Mouse (Mus musculus) neural tube, embryonic 13.5 days (tissue): ENCODE measurements around the gene Wfdc11. TPM values are rescaled to one million over a fixed set of nuclear protein-coding genes. Genes with fewer than 3 reads are reported as not detected.
A peak's percentile ranks its signal among the peaks of the same experiment; 100 is the strongest.

Experiments used
- ATAC-seq: fragments of 200-750 bp; cut with Nextera tagmentation; 2 replicates; pipeline ENCODE4 v1.8.0; 2017; ENCODE audit warnings: low read depth, mild to moderate bottlenecking, moderate TSS enrichment, moderate library complexity
- H3K27ac ChIP-seq: fragments of 300-500 bp; sonication (generic); replicated peaks from 2 replicates; pipeline ENCODE4 v1.5.1; 2015; ENCODE audit warnings: moderate library complexity, mild to moderate bottlenecking, inconsistent platforms
- H3K27me3 ChIP-seq: fragments of 300-500 bp; sonication (generic); 2 replicates; pipeline ENCODE4 v1.6.1; 2015; ENCODE audit warnings: mild to moderate bottlenecking, inconsistent platforms
- H3K36me3 ChIP-seq: fragments of 300-500 bp; sonication (generic); 2 replicates; pipeline ENCODE4 v1.6.1; 2015; ENCODE audit warnings: mild to moderate bottlenecking, inconsistent platforms
- H3K4me1 ChIP-seq: fragments of 300-500 bp; sonication (generic); replicated peaks from 2 replicates; pipeline ENCODE4 v1.6.1; 2015; ENCODE audit warnings: inconsistent platforms
- H3K4me2 ChIP-seq: fragments of 300-500 bp; sonication (generic); 2 replicates; pipeline ENCODE4 v1.6.1; 2015; ENCODE audit warnings: inconsistent platforms, mild to moderate bottlenecking, moderate library complexity
- H3K4me3 ChIP-seq: fragments of 300-500 bp; sonication (generic); 2 replicates; pipeline ENCODE4 v1.5.1; 2015; ENCODE audit warnings: mild to moderate bottlenecking, inconsistent platforms
- H3K9ac ChIP-seq: fragments of 300-500 bp; sonication (generic); 2 replicates; pipeline ENCODE4 v1.6.1; 2015; ENCODE audit warnings: moderate library complexity, mild to moderate bottlenecking, inconsistent platforms
- H3K9me3 ChIP-seq: fragments of 300-500 bp; sonication (generic); 2 replicates; pipeline ENCODE4 v1.6.1; 2016; ENCODE audit warnings: inconsistent platforms
- WGBS: fragments of 180-500 bp; shearing (Covaris S2); methylation state at CpG from one replicate; pipeline ENCODE4 v1.1.7; 2015; 5-methylcytosine and 5-hydroxymethylcytosine counted together
- polyA plus RNA-seq: library from polyadenylated mRNA; unstranded; fragments of >200 nt; fragmentation: Nextera tagmentation; extraction: Ambion mirVana; gene quantifications from 2 replicates; pipeline ENCODE4 v1.2.1, GENCODE M21; 2015

Wfdc11 gene
- polyA plus RNA-seq, 1 experiment from 2014 or later = not detected

DNA sequence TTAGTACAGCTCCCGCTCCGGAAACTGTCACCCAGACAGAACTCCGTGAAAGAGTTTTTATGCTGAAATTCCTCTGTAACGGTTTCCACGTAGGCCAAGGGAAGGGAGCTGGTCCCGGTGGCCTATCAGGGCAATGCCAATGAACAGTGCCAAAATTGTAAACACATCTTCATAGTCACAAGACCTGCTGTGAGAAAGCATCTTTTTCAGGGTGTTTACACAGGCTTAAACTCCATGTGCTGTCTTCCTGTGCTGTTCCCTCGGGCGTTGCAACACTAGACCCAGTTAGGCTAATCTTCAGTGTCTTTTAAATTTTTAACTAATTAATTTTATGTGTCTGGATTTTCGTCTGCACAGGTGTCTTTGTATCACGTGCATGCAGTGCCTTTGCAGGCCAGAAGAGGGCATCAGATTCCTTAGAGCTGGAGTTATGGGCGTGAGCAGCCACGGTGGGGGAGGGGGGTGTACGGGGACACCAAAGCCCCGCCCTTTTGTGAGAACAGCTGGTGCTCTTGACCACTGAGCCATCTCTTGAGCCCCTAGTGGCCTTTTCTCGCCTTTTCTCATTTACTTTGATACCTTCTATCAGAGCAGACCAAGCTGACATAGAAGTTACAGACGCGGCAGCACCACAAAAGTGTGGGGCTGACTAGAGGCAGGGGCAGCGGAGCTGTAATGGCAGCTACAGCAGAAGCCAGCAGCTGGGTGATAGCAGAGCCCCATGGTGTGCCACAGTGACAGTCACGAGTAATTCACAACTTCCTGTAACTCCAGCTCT is 5.2 kb upstream of the Wfdc11 start:
- 22% methylated on average over 19 of the region's 19 CpGs for WGBS
- H3K36me3 ChIP-seq = no peaks in the 10 kb centered on the region
- H3K4me1 ChIP-seq = peaks cover 9% of the 10 kb centered on the region
- peak overlapping the region; percentile 52 for H3K4me2 ChIP-seq
- no peaks in the 10 kb centered on the region for H3K9me3 ChIP-seq
- peak; percentile 79 for ATAC-seq
- no peaks in the 10 kb centered on the region for H3K27me3 ChIP-seq
- peak overlapping the region; percentile 32 for H3K4me3 ChIP-seq
- H3K27ac ChIP-seq = no peak overlapping the region
- 0 out of 2 replicates have a peak overlapping the region, but pooled peaks have one; percentile 26 for H3K9ac ChIP-seq

DNA sequence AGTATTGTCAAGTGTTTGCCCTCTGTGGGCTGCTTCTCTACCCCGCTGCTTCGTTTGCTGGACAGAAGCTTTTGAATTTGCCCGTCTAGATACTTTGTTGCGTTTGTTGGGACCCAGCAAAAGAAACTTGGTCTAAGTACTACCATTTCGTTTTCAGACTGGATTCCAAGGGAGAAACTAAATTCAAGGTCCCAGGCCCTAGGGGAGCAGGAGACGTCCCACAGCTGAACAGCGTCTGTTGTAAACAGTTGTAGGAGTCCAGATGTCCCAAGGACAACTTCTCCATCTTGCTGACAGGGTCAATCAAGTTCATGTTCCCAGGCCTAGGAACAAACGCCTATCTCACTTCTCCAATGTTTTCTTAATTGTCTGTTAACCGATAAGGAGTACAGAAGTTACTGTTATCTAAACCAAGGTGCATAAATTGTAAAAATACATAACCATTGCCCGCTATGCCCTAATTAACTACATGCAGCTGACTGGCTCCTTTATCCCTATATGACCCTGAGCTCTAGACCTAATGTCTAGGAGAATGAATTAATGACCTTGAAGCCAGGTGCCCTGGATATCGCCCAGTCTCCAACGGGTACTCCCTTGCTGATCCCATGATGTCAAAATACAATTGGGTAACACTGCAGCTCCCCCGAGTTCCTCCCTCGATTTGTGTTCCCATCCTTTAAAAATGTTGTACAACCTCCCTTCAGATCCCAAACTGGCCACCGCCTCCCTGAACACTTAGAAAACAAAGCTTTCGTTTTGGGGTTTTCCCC is 3.2 kb upstream of the Wfdc11 start:
- no peak overlapping the region for H3K9ac ChIP-seq
- H3K36me3 ChIP-seq = no peaks in the 10 kb centered on the region
- no peaks in the 10 kb centered on the region for H3K27me3 ChIP-seq
- WGBS = 85% methylated on average over 16 of the region's 16 CpGs
- no peaks in the 10 kb centered on the region for H3K9me3 ChIP-seq
- H3K4me1 ChIP-seq = peaks cover 9% of the 10 kb centered on the region
- no peak overlapping the region for H3K27ac ChIP-seq
- no peak overlapping the region for H3K4me2 ChIP-seq
- no peak overlapping the region for H3K4me3 ChIP-seq
- no peak for ATAC-seq

DNA sequence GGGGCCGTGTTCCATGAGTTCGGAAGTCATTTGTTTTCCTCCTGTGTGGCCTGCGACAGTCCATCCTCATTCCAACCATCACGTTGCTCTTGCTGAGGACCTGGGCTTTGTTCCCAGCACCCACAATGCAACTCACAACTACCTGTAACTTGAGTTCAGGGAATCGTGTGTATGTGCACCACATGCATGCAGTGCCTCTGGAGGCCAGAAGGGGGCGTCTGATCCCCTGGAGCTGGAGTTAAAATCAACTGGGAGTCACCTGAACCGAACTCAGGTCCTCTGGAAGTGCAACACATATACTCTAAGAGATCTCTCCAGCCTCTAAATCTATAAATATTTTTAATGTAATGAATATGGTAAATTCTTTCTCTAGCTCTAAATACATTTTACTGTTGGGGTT is 2.2 kb upstream of the Wfdc11 start:
- 79% methylated on average over 7 of the region's 7 CpGs for WGBS
- Histone ChIP-seq H3K36me3 (no peaks in the 10 kb centered on the region), H3K4me1 (peaks cover 9% of the 10 kb centered on the region), H3K27ac (no peak overlapping the region), H3K27me3 (no peaks in the 10 kb centered on the region), H3K9me3 (no peaks in the 10 kb centered on the region), H3K4me3 (no peak overlapping the region), H3K9ac (no peak overlapping the region), H3K4me2 (no peak overlapping the region)
- no peak for ATAC-seq

DNA sequence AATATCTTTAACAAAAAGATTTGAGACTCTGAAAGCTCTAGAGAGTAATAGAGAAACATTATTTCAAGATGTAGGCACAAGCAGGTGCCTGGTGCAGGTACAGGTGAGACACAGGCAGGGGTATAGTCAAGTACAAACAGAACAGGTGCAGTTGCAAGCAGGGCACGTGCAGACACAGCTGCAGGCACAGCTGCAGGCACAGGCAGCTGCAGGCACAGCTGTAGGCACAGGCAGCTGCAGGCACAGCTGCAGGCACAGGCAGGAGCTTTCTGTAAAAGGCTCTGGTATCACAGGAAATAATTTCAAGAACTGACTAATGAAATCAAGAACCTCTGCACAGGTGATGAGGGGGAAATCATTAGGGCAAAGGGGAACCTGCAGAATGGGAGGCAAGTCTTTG is 2.9 kb downstream of the Wfdc11 start:
- no peak overlapping the region for H3K27ac ChIP-seq
- H3K9me3 ChIP-seq = no peaks in the 10 kb centered on the region
- no peak overlapping the region for H3K4me2 ChIP-seq
- no peaks in the 10 kb centered on the region for H3K36me3 ChIP-seq
- H3K27me3 ChIP-seq = no peaks in the 10 kb centered on the region
- H3K9ac ChIP-seq = no peak overlapping the region
- ATAC-seq = no peak
- no peak overlapping the region for H3K4me3 ChIP-seq
- 36% methylated on average over 1 of the region's 1 CpGs for WGBS
- H3K4me1 ChIP-seq = no peaks in the 10 kb centered on the region

DNA sequence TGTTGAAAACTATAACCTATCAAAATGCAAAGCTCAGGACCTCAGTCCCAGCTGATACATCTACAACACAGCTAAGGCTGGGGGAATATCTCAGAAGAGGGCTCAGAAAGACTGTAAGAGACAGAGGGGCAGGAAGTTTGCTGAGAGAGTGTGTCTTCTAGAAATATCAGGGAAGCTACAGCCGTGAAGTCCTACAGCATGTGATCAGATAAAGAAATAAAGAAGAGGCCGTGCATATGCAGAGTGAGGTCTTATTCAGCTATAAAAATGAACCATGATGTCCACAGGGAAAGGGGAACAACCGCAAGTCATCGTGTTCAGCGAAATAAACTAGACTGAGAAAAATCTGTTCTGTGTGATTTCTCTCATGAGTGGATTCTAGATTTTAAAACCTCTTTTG is 3.6 kb downstream of the Wfdc11 start:
- Histone ChIP-seq H3K9ac (no peak overlapping the region), H3K4me2 (no peak overlapping the region), H3K9me3 (no peaks in the 10 kb centered on the region), H3K4me1 (no peaks in the 10 kb centered on the region), H3K36me3 (no peaks in the 10 kb centered on the region), H3K27me3 (no peaks in the 10 kb centered on the region), H3K4me3 (no peak overlapping the region), H3K27ac (no peak overlapping the region)
- 81% methylated on average over 5 of the region's 5 CpGs for WGBS
- no peak for ATAC-seq

GRCm38 (mm10) chr2:164664851-164665250 is 9.0 kb downstream of the Wfdc11 start:
- WGBS = 92% methylated on average over 7 of the region's 7 CpGs
- Histone ChIP-seq H3K27ac (no peak overlapping the region), H3K4me2 (no peak overlapping the region), H3K9me3 (no peaks in the 10 kb centered on the region), H3K9ac (no peak overlapping the region), H3K4me3 (no peak overlapping the region), H3K4me1 (no peaks in the 10 kb centered on the region), H3K36me3 (no peaks in the 10 kb centered on the region), H3K27me3 (no peaks in the 10 kb centered on the region)
- no peak for ATAC-seq

GRCm38 (mm10) chr2:164656483-164656882 is 17.4 kb downstream of the Wfdc11 start, which contains the start of gene Wfdc9:
Gene Wfdc9, minus strand, starts transcription at chr2:164656583.
- no peak for ATAC-seq
- no peak within 1 kb of the TSS for H3K4me3 ChIP-seq
- H3K27ac ChIP-seq = no peak within 1 kb of the TSS
- H3K9ac ChIP-seq = no peak within 1 kb of the TSS
- no peaks in the 10 kb centered on the region for H3K27me3 ChIP-seq
- no peak within 1 kb of the TSS for H3K4me2 ChIP-seq
- no peaks in the 10 kb centered on the region for H3K36me3 ChIP-seq
- 85% methylated on average over 9 of the region's 9 CpGs for WGBS
- H3K4me1 ChIP-seq = no peaks in the 10 kb centered on the region
- no peaks in the 10 kb centered on the region for H3K9me3 ChIP-seq

DNA sequence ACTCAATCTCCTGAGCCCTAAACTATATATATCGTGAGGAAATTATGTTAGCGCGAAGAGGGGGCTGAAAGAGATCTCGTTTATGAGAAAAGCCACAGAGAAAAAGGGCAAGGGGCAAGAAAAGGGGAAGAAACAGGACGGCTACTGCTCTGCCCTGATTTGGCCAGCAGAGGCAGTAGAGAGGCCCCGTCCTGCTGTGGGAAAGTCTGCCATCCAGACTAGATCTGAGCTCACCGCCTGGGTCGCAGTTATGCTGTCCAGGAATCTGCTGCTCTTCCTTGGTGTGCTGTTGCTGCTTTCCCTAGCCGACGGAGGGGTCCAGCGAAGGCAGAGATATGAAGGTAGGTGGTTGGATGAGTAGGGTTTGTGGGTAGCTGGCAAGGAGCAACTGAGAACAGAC is 18.0 kb downstream of the Wfdc11 start, which contains the start of gene Wfdc10:
Gene Wfdc10, plus strand, starts transcription at position 189 of the 400 bp plus-strand sequence.
- WGBS = 17% methylated on average over 11 of the region's 11 CpGs
- no peak within 1 kb of the TSS for H3K27ac ChIP-seq
- no peak for ATAC-seq
- H3K4me3 ChIP-seq = no peak within 1 kb of the TSS
- H3K27me3 ChIP-seq = no peaks in the 10 kb centered on the region
- H3K36me3 ChIP-seq = no peaks in the 10 kb centered on the region
- H3K4me2 ChIP-seq = no peak within 1 kb of the TSS
- H3K4me1 ChIP-seq = no peaks in the 10 kb centered on the region
- H3K9me3 ChIP-seq = no peaks in the 10 kb centered on the region
- H3K9ac ChIP-seq = no peak within 1 kb of the TSS

GRCm38 (mm10) chr2:164641881-164642673 is 31.8 kb downstream of the Wfdc11 start:
- no peak overlapping the region for H3K4me2 ChIP-seq
- ATAC-seq = no peak
- WGBS = 74% methylated on average over 13 of the region's 13 CpGs
- no peak overlapping the region for H3K27ac ChIP-seq
- H3K27me3 ChIP-seq = no peaks in the 10 kb centered on the region
- no peaks in the 10 kb centered on the region for H3K36me3 ChIP-seq
- no peak overlapping the region for H3K4me3 ChIP-seq
- no peaks in the 10 kb centered on the region for H3K4me1 ChIP-seq
- no peak overlapping the region for H3K9ac ChIP-seq
- no peaks in the 10 kb centered on the region for H3K9me3 ChIP-seq

- Histone ChIP-seq H3K36me3 (no peaks in the 10 kb centered on the region), H3K9ac (no peak overlapping the region), H3K4me1 (no peaks in the 10 kb centered on the region), H3K4me3 (no peak overlapping the region), H3K27ac (no peak overlapping the region), H3K9me3 (no peaks in the 10 kb centered on the region), H3K27me3 (no peaks in the 10 kb centered on the region), H3K4me2 (no peak overlapping the region)
- 70% methylated on average over 7 of the region's 7 CpGs for WGBS
- no peak for ATAC-seq
Measured at GRCm38 (mm10) chr2:164641129-164641528, 32.8 kb downstream of the Wfdc11 start.

GRCm38 (mm10) chr2:164638696-164639095 is 35.2 kb downstream of the Wfdc11 start, which contains the start of gene Wfdc16:
Gene Wfdc16, minus strand, starts transcription at chr2:164638796.
- WGBS = 90% methylated on average over 3 of the region's 3 CpGs

GRCm38 (mm10) chr2:164635266-164635665 is 38.6 kb downstream of the Wfdc11 start:
- H3K9ac ChIP-seq = no peak overlapping the region
- no peaks in the 10 kb centered on the region for H3K27me3 ChIP-seq
- H3K36me3 ChIP-seq = no peaks in the 10 kb centered on the region
- H3K9me3 ChIP-seq = no peaks in the 10 kb centered on the region
- no peak overlapping the region for H3K27ac ChIP-seq
- no peak overlapping the region for H3K4me3 ChIP-seq
- ATAC-seq = no peak
- H3K4me2 ChIP-seq = no peak overlapping the region
- 80% methylated on average over 9 of the region's 9 CpGs for WGBS
- no peaks in the 10 kb centered on the region for H3K4me1 ChIP-seq

More at GRCm38 (mm10) chr2:164638696-164639095, 35.2 kb downstream of the Wfdc11 start, which contains the start of gene Wfdc16:
- Histone ChIP-seq H3K4me1 (no peaks in the 10 kb centered on the region), H3K27me3 (no peaks in the 10 kb centered on the region), H3K27ac (no peak within 1 kb of the TSS), H3K36me3 (no peaks in the 10 kb centered on the region), H3K9me3 (no peaks in the 10 kb centered on the region), H3K4me2 (no peak within 1 kb of the TSS), H3K9ac (no peak within 1 kb of the TSS), H3K4me3 (no peak within 1 kb of the TSS)
- no peak for ATAC-seq
